Mouse (Mus musculus) midbrain, embryonic 13.5 days (tissue): Measurements from ENCODE around the gene Coa7. TPM values are rescaled to one million over a fixed set of nuclear protein-coding genes. Genes with fewer than 3 reads are reported as not detected.
A peak's percentile ranks its signal among the peaks of the same experiment; 100 is the strongest.

Experiments
- ATAC-seq: fragments of 200-750 bp; cut with Nextera tagmentation; 2 replicates; pipeline ENCODE4 v1.8.0; 2017; ENCODE audit warnings: mild to moderate bottlenecking, moderate TSS enrichment, moderate library complexity
- H3K27ac ChIP-seq: fragments of 300-500 bp; sonication (generic); 2 replicates; pipeline ENCODE4 v1.5.1; 2015; ENCODE audit warnings: inconsistent platforms, mild to moderate bottlenecking, moderate library complexity
- H3K27me3 ChIP-seq: fragments of 300-500 bp; sonication (generic); 2 replicates; pipeline ENCODE4 v1.6.1; 2015; ENCODE audit warnings: mild to moderate bottlenecking, inconsistent platforms
- H3K36me3 ChIP-seq: fragments of 300-500 bp; sonication (generic); 2 replicates; pipeline ENCODE4 v1.6.1; 2015; ENCODE audit warnings: mild to moderate bottlenecking, inconsistent platforms
- H3K4me1 ChIP-seq: fragments of 300-500 bp; sonication (generic); replicated peaks from 2 replicates; pipeline ENCODE4 v1.6.1; 2015; ENCODE audit warnings: inconsistent platforms
- H3K4me2 ChIP-seq: fragments of 300-500 bp; sonication (generic); replicated peaks from 2 replicates; pipeline ENCODE4 v1.6.1; 2015; ENCODE audit warnings: moderate library complexity, mild to moderate bottlenecking, inconsistent platforms
- H3K4me3 ChIP-seq: fragments of 300-500 bp; sonication (generic); replicated peaks from 2 replicates; pipeline ENCODE4 v1.5.1; 2015; ENCODE audit warnings: mild to moderate bottlenecking, inconsistent platforms
- H3K9ac ChIP-seq: fragments of 300-500 bp; sonication (generic); replicated peaks from 2 replicates; pipeline ENCODE4 v1.6.1; 2015; ENCODE audit warnings: mild to moderate bottlenecking, inconsistent platforms
- H3K9me3 ChIP-seq: fragments of 300-500 bp; sonication (generic); 2 replicates; pipeline ENCODE4 v1.6.1; 2016; ENCODE audit warnings: mild to moderate bottlenecking, inconsistent platforms
- WGBS: fragments of 180-500 bp; shearing (Covaris S2); methylation state at CpG from one replicate; pipeline ENCODE4 v1.1.7; 2015; 5-methylcytosine and 5-hydroxymethylcytosine counted together
- polyA plus RNA-seq: library from polyadenylated mRNA; unstranded; fragments of >200 nt; fragmentation: Nextera tagmentation; extraction: Ambion mirVana; gene quantifications from 2 replicates; pipeline ENCODE4 v1.2.1, GENCODE M21; 2015

The Coa7 gene
- 49.5 and 50.5 TPM in 2 replicates for polyA plus RNA-seq

- Histone ChIP-seq H3K36me3 (peaks cover 16% of the 10 kb centered on the region), H3K9me3 (no peaks in the 10 kb centered on the region), H3K27me3 (no peaks in the 10 kb centered on the region), H3K4me3 (peak within 1 kb of the TSS; percentile 62), H3K27ac (peak within 1 kb of the TSS; percentile 95), H3K9ac (peak within 1 kb of the TSS; percentile 64), H3K4me2 (peak within 1 kb of the TSS; percentile 65), H3K4me1 (peaks cover 19% of the 10 kb centered on the region)
- under 1% methylated on average over 44 of the region's 45 CpGs for WGBS
- peak; percentile 92 for ATAC-seq
These were observed at the start of gene Coa7 for GRCm38 (mm10) chr4:108327730-108328484. Gene Coa7, plus strand, starts transcription at chr4:108328140.

- 2% methylated on average over 14 of the region's 14 CpGs for WGBS
- H3K4me1 ChIP-seq, result peaks cover 25% of the 10 kb centered on the region
- no peak; the same call in 1 of the 2 replicates for ATAC-seq
- H3K9ac ChIP-seq, result peak overlapping the region; percentile 94
- H3K9me3 ChIP-seq, result no peaks in the 10 kb centered on the region
- H3K27ac ChIP-seq, result peak overlapping the region; percentile 95
- no peaks in the 10 kb centered on the region for H3K27me3 ChIP-seq
- peak overlapping the region; percentile 74 for H3K4me2 ChIP-seq
- H3K36me3 ChIP-seq, result no peaks in the 10 kb centered on the region
- peak overlapping the region; percentile 90 for H3K4me3 ChIP-seq
These were observed 27.7 kb upstream of the Coa7 start for GRCm38 (mm10) chr4:108300266-108300665.

GRCm38 (mm10) chr4:108300670-108301373 is 27.1 kb upstream of the Coa7 start, which contains the start of gene Zyg11b:
Gene Zyg11b, minus strand, starts transcription at chr4:108301096.
- H3K27me3 ChIP-seq, result no peaks in the 10 kb centered on the region
- H3K27ac ChIP-seq, result peak within 1 kb of the TSS; percentile 95
- peak within 1 kb of the TSS; percentile 74 for H3K4me2 ChIP-seq
- H3K9me3 ChIP-seq, result no peaks in the 10 kb centered on the region
- under 1% methylated on average over 57 of the region's 58 CpGs for whole genome bisulfite sequencing
- H3K9ac ChIP-seq, result peak within 1 kb of the TSS; percentile 94
- H3K4me3 ChIP-seq, result peak within 1 kb of the TSS; percentile 90
- ATAC-seq, result peak; percentile 94
- H3K36me3 ChIP-seq, result no peaks in the 10 kb centered on the region
- H3K4me1 ChIP-seq, result peaks cover 25% of the 10 kb centered on the region

- H3K4me3 ChIP-seq, result no peak overlapping the region
- no peak overlapping the region for H3K27ac ChIP-seq
- no peak overlapping the region for H3K4me2 ChIP-seq
- H3K9ac ChIP-seq, result no peak overlapping the region
- no peaks in the 10 kb centered on the region for H3K27me3 ChIP-seq
- peaks cover 25% of the 10 kb centered on the region for H3K4me1 ChIP-seq
- 78% methylated on average over 5 of the region's 5 CpGs for WGBS
- H3K9me3 ChIP-seq, result 0 out of 2 replicates have a peak, but pooled peaks cover 2% of the 10 kb centered on the region
- H3K36me3 ChIP-seq, result no peaks in the 10 kb centered on the region
- ATAC-seq, result no peak
These were observed 25.5 kb upstream of the Coa7 start for GRCm38 (mm10) chr4:108302296-108302890.

DNA sequence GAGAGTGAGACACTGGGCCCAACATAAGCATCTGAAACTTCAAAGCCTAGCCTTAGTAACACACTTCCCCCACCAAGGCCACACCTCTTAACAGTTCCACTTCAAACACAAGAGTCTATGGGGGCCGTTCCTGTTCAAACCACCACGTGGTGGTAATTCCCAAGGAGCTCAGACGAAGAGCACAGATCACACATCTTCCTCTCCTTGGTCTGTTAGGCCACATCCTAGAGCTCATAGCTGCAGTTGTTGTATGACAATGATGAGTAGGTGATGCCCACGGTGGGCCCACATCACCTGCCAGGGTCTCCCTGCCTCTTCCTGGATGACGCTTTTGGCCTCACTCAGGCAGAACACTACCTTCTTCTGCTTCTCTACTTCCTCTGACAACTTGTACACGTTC is 17.2 kb upstream of the Coa7 start:
- no peak overlapping the region for H3K4me2 ChIP-seq
- H3K27me3 ChIP-seq, result no peaks in the 10 kb centered on the region
- no peaks in the 10 kb centered on the region for H3K36me3 ChIP-seq
- H3K9me3 ChIP-seq, result 0 out of 2 replicates have a peak, but pooled peaks cover 2% of the 10 kb centered on the region
- no peak for ATAC-seq
- H3K4me1 ChIP-seq, result no peaks in the 10 kb centered on the region
- H3K4me3 ChIP-seq, result no peak overlapping the region
- no peak overlapping the region for H3K27ac ChIP-seq
- WGBS, result 80% methylated on average over 6 of the region's 6 CpGs
- H3K9ac ChIP-seq, result no peak overlapping the region

DNA sequence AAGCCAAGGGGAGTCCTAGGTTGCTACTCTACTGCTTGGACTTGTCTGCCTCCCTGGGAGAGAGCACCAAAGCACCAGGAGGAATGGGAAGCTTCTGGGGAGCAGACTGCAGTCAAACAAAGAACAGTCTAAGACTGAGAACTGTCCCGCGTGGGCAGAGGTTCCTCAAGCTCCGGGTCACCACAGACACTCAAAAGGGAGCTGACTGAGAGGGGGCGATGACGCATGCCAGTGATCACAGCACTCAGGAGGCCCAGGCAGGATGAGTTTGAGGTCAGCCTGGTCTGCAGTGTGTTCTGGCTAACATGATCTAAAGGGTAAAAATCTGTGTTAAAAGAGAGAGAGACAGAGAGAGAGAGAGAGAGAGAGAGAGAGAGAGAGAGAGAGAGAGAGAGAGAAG is 13.9 kb upstream of the Coa7 start:
- H3K9me3 ChIP-seq, result no peaks in the 10 kb centered on the region
- no peak overlapping the region for H3K9ac ChIP-seq
- WGBS, result 57% methylated on average over 5 of the region's 5 CpGs
- no peak overlapping the region for H3K4me3 ChIP-seq
- H3K4me2 ChIP-seq, result no peak overlapping the region
- H3K36me3 ChIP-seq, result no peaks in the 10 kb centered on the region
- no peaks in the 10 kb centered on the region for H3K4me1 ChIP-seq
- no peak overlapping the region for H3K27ac ChIP-seq
- no peak for ATAC-seq
- no peaks in the 10 kb centered on the region for H3K27me3 ChIP-seq

DNA sequence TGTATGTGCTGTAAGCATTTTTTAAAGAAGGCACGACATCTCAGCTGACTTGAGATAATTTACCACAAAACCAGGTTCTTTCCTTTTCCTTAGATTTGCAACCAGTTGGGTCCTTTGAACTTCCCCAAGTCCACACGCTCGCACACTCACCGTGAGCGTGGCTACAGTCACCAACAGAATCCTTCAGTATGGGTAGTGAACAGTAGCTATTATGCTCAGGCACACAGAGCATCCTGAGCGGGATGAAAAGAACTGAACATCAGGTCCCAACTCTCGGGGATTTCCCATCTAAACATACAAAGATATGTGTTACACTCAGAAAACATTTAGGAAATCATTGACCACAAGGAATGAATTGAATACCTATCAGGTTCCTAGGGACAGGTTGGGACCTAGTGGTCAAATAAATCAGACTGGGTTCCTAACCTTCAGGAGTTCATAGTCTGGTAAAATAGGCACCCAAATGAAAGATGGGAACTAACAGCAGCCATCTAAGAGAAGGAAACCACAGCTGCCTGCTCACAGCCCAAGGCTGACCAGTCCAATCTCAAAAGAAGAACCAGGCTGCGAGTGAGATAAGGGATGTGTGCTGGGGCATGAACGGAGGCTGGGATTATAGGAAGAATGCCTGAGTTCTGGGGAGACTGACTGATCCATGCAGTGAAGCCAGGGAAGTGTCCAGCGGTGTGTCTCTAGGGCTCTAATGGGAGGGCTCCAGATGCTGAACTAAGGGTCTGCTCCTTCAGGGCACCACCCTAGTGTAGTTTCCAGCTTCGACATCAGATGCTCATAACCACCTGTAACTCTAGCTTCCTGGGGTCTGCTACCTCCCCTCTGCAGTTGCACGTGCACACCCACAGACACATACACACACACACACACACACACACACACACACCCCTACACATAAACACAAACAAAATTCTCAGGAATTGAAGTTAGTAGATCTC is 10.0 kb upstream of the Coa7 start:
- Histone ChIP-seq H3K27me3 (no peaks in the 10 kb centered on the region), H3K9me3 (no peaks in the 10 kb centered on the region), H3K4me2 (no peak overlapping the region), H3K9ac (no peak overlapping the region), H3K4me1 (no peaks in the 10 kb centered on the region), H3K27ac (no peak overlapping the region), H3K4me3 (no peak overlapping the region), H3K36me3 (no peaks in the 10 kb centered on the region)
- 83% methylated on average over 12 of the region's 12 CpGs for WGBS
- no peak for ATAC-seq

DNA sequence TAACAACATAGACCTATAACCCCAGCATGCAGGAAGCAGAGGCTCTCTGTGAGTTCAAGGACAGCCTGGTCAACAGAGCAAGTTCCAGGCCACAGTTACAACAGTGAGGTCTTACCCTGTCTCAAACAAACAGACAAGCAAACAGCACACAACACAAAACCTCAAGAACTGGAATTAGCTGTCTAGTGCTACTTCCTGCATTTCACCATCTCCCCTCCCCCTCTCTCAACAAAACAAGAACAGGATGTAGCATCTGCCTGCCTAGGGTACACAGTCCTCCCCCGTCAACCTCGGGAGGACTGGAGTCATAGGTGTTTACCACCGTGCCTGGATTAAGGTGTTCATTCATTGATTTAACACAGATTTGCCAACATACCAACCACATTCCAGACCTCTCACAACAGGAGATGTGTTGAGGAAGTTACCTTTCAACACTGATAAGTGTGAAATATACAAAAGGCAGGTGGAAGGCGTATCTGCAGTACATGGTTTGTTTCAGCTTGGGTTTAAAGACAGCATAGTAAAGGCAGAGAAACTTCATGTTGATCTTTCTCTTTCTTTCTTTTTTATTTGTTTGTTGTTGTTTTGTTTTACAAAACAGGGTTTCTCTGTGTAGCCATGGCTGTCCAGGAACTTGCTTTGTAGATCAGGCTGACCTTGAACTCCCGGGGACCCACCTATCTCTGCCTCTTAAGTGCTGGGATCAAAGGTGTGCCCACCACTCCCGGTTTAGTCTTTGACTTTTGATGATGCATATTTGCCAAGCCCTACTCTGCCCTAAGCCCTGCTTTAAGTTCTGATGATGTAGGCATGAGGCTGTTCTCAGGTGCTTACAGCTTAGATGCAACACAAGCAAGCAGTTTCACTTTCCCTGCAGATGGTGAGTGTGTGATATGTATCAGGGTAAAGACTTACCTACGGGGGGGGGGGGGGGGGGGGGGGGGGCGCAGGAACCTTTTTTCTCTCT is 9.0 kb upstream of the Coa7 start:
- Histone ChIP-seq H3K9me3 (no peaks in the 10 kb centered on the region), H3K4me2 (no peak overlapping the region), H3K4me1 (no peaks in the 10 kb centered on the region), H3K4me3 (no peak overlapping the region), H3K27ac (no peak overlapping the region), H3K36me3 (no peaks in the 10 kb centered on the region), H3K9ac (no peak overlapping the region), H3K27me3 (no peaks in the 10 kb centered on the region)
- ATAC-seq, result no peak
- WGBS, result 82% methylated on average over 6 of the region's 8 CpGs

GRCm38 (mm10) chr4:108319747-108320146 is 8.2 kb upstream of the Coa7 start:
- ATAC-seq, result no peak
- H3K27ac ChIP-seq, result no peak overlapping the region
- H3K4me3 ChIP-seq, result no peak overlapping the region
- H3K27me3 ChIP-seq, result no peaks in the 10 kb centered on the region
- H3K9ac ChIP-seq, result no peak overlapping the region
- WGBS, result 69% methylated on average over 6 of the region's 6 CpGs
- no peaks in the 10 kb centered on the region for H3K4me1 ChIP-seq
- H3K4me2 ChIP-seq, result no peak overlapping the region
- H3K36me3 ChIP-seq, result no peaks in the 10 kb centered on the region
- no peaks in the 10 kb centered on the region for H3K9me3 ChIP-seq

DNA sequence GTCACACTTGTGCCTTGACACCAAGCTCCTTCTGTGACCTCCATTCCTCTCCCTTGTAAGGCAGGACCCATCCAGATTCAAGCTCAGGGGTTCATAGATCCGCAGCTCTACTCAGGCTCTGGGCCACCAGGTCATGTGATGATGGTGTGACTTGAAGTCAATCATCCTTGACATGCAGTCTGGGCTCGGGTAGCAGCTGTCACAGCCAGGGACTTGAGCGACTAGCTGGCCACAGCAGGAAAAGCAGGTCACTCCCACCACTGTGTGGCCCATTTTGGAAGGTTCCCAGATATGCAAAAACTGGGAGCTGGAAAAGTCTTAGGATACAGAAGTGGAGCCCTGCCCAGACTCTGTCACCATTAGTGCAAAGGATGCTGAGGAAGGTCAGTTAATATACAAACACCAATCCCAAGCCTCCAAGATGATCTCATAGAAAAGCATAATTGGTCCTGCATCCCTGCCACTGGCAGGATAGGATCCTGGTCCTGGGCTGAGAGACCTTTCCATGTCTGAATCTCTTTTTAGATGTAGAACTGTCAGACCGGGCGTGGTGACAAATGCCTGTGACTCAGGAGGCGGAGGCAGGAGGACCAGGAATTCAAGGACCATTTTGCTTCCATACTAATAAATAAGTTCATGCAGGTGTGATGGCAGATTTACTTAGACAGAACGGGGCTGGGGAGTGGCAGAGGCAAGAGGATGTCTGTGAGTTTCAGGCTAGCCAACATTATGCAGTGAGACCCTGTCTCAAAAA is 7.1 kb upstream of the Coa7 start:
- no peak for ATAC-seq
- no peak overlapping the region for H3K4me2 ChIP-seq
- 80% methylated on average over 7 of the region's 7 CpGs for WGBS

More for the DNA sequence above, 7.1 kb upstream of the Coa7 start:
- Histone ChIP-seq H3K9me3 (no peaks in the 10 kb centered on the region), H3K4me3 (no peak overlapping the region), H3K27ac (no peak overlapping the region), H3K4me1 (no peaks in the 10 kb centered on the region), H3K36me3 (no peaks in the 10 kb centered on the region), H3K9ac (no peak overlapping the region), H3K27me3 (no peaks in the 10 kb centered on the region)
